Mouse (Mus musculus): ENCODE data around the gene Lhx2. TPM values are rescaled to one million over a fixed set of nuclear protein-coding genes. Genes with fewer than 3 reads are reported as not detected.

Gene Lhx2
- polyA plus RNA-seq, 1 experiment from 2014 or later = 11.0 TPM

- Histone ChIP-seq H3K4me3 (ENCODE audit: low read depth, low read length) (peak overlapping the region; percentile 12; the same call in 1 of the 2 replicates), H3K36me3 (ENCODE audit: control insufficient read depth, insufficient read depth, low read length) (no peaks in the 10 kb centered on the region), H3K4me1 (replicated peaks; ENCODE audit: control insufficient read depth, insufficient read depth, low read length) (peaks cover 4% of the 10 kb centered on the region; the same call in 1 of the 2 replicates), H3K27ac (ENCODE audit: low read depth, low read length) (no peak overlapping the region), H3K9ac (ENCODE audit: low read depth, low read length) (no peak overlapping the region), H3K9me3 (ENCODE audit: control insufficient read depth, low read length) (no peaks in the 10 kb centered on the region), H3K27me3 (replicated peaks; ENCODE audit: control insufficient read depth, insufficient read depth, low read length) (peaks cover 60% of the 10 kb centered on the region), H3K4me2 (peak overlapping the region; percentile 41; the same call in 1 of the 2 replicates)
- WGBS = 11% methylated on average over 4 of the region's 4 CpGs
- ATAC-seq (replicated peaks; ENCODE audit: low FRiP score) (no peak), DNase-seq (ENCODE audit: low spot score) (no peak)
These were observed 40.4 kb downstream of the Lhx2 start for GRCm38 (mm10) chr2:38379546-38379870.

DNA sequence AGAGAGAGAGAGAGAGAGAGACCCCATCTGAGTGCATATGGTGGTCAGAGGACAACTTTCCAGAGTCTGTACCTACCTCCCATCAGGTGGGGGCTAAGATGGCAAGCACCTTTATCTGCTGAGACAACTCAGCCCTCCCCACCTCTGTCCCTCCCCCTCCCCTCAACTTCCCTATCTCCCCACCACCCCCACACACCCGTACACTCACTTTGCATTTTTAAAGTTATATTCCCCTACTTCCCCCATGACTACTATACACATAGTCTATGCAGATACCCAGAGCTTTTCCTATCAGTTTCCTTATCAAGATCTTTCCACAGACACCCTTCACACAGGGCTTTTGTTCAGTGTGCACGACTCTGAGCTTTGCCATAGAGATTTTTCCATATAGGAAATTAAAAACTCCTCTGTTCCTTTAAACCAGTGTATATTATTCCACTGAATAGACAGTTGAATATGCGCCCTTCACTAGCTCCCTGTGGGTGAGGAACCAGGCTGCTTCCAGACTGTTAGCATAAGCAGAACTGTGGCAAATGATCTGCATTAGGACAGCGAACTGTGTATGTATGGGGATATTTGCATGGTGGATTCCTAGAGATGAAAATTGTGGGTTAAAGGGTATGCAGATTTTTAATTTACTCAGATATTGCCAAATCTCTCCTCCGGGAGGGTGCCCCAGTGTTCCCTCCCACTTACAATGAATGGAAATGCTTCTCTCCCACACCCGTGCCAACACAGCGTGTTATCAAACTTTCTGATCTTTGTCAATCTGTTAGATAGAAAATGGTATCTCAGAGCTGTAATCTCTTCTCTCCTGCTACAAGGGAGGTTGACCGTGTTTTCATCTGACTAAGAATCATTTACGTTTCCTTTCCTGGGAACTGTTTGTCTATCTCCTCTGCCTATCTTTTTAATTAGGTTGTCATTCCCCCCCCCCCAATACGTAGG is 41.3 kb downstream of the Lhx2 start:
- no peak overlapping the region for H3K27ac ChIP-seq (ENCODE audit: low read depth, low read length)
- WGBS = 34% methylated on average over 10 of the region's 10 CpGs
- peaks cover 4% of the 10 kb centered on the region; the same call in 1 of the 2 replicates for H3K4me1 ChIP-seq (replicated peaks; ENCODE audit: control insufficient read depth, insufficient read depth, low read length)
- no peak for ATAC-seq (replicated peaks; ENCODE audit: low FRiP score)
- H3K9ac ChIP-seq (ENCODE audit: low read depth, low read length) = no peak overlapping the region
- no peaks in the 10 kb centered on the region for H3K36me3 ChIP-seq (ENCODE audit: control insufficient read depth, insufficient read depth, low read length)
- no peak overlapping the region for H3K4me3 ChIP-seq (ENCODE audit: low read depth, low read length)
- no peaks in the 10 kb centered on the region for H3K9me3 ChIP-seq (ENCODE audit: control insufficient read depth, low read length)
- no peak overlapping the region for H3K4me2 ChIP-seq
- no peak for DNase-seq (ENCODE audit: low spot score)
- H3K27me3 ChIP-seq (replicated peaks; ENCODE audit: control insufficient read depth, insufficient read depth, low read length) = peaks cover 51% of the 10 kb centered on the region

DNA sequence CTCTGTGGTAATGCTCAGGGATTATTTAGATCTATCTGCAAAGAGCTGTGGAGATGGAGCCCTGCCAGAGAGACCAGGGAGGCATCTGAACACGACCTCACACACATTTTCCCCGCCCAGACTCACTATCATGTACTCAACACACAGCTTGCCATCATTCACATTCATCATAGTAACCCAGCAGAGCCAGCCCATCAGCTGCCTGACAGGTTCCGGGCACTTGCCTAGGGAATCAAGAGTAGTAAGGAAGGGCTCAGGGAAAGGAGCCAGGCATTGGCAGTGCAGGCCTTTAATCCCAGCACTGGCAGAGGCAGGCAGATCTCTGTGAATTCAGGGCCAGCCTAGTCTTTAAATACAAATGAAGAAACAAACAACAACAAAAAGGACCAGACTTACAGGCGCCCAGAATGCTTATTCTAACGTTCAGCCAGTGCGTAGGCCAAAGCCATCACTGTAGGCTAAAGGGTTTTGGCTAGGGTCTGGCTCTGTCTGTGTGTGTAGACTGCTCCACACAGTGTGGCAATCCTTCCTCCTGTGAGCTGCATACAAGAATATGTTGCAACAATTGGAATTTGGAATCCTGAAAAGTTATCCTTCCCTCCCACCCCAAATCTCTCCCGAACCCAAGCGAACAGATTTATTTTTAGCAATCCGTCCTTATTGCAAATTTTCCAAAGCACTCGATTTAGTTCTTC is 48.6 kb downstream of the Lhx2 start:
- Histone ChIP-seq H3K4me2 (no peak overlapping the region), H3K4me1 (replicated peaks; ENCODE audit: control insufficient read depth, insufficient read depth, low read length) (no peaks in the 10 kb centered on the region), H3K36me3 (ENCODE audit: control insufficient read depth, insufficient read depth, low read length) (no peaks in the 10 kb centered on the region), H3K4me3 (ENCODE audit: low read depth, low read length) (no peak overlapping the region), H3K27me3 (replicated peaks; ENCODE audit: control insufficient read depth, insufficient read depth, low read length) (peaks cover 2% of the 10 kb centered on the region; the same call in 1 of the 2 replicates), H3K9me3 (ENCODE audit: control insufficient read depth, low read length) (no peaks in the 10 kb centered on the region), H3K9ac (ENCODE audit: low read depth, low read length) (no peak overlapping the region), H3K27ac (ENCODE audit: low read depth, low read length) (no peak overlapping the region)
- DNase-seq (ENCODE audit: low spot score) (no peak), ATAC-seq (replicated peaks; ENCODE audit: low FRiP score) (no peak)
- 76% methylated on average over 10 of the region's 10 CpGs for WGBS

- Histone ChIP-seq H3K9me3 (ENCODE audit: control insufficient read depth, low read length) (no peaks in the 10 kb centered on the region), H3K36me3 (ENCODE audit: control insufficient read depth, insufficient read depth, low read length) (no peaks in the 10 kb centered on the region), H3K4me2 (no peak overlapping the region), H3K27me3 (replicated peaks; ENCODE audit: control insufficient read depth, insufficient read depth, low read length) (no peaks in the 10 kb centered on the region), H3K4me3 (ENCODE audit: low read depth, low read length) (no peak overlapping the region), H3K4me1 (replicated peaks; ENCODE audit: control insufficient read depth, insufficient read depth, low read length) (no peaks in the 10 kb centered on the region), H3K9ac (ENCODE audit: low read depth, low read length) (no peak overlapping the region), H3K27ac (ENCODE audit: low read depth, low read length) (no peak overlapping the region)
- DNase-seq (ENCODE audit: low spot score) = no peak
- WGBS = 66% methylated on average over 17 of the region's 17 CpGs
- no peak; the same call in 1 of the 2 replicates for ATAC-seq (replicated peaks; ENCODE audit: low FRiP score)
These were observed 56.1 kb downstream of the Lhx2 start for GRCm38 (mm10) chr2:38394977-38395868.

GRCm38 (mm10) chr2:38395869-38396236 is 56.8 kb downstream of the Lhx2 start:
- H3K36me3 ChIP-seq (ENCODE audit: control insufficient read depth, insufficient read depth, low read length) = no peaks in the 10 kb centered on the region
- no peaks in the 10 kb centered on the region for H3K27me3 ChIP-seq (replicated peaks; ENCODE audit: control insufficient read depth, insufficient read depth, low read length)
- H3K4me3 ChIP-seq (ENCODE audit: low read depth, low read length) = no peak overlapping the region
- H3K9ac ChIP-seq (ENCODE audit: low read depth, low read length) = no peak overlapping the region
- no peaks in the 10 kb centered on the region for H3K4me1 ChIP-seq (replicated peaks; ENCODE audit: control insufficient read depth, insufficient read depth, low read length)
- no peak overlapping the region for H3K4me2 ChIP-seq
- H3K27ac ChIP-seq (ENCODE audit: low read depth, low read length) = no peak overlapping the region
- ATAC-seq (replicated peaks; ENCODE audit: low FRiP score) (no peak; the same call in 1 of the 2 replicates), DNase-seq (ENCODE audit: low spot score) (no peak)
- H3K9me3 ChIP-seq (ENCODE audit: control insufficient read depth, low read length) = no peaks in the 10 kb centered on the region

DNA sequence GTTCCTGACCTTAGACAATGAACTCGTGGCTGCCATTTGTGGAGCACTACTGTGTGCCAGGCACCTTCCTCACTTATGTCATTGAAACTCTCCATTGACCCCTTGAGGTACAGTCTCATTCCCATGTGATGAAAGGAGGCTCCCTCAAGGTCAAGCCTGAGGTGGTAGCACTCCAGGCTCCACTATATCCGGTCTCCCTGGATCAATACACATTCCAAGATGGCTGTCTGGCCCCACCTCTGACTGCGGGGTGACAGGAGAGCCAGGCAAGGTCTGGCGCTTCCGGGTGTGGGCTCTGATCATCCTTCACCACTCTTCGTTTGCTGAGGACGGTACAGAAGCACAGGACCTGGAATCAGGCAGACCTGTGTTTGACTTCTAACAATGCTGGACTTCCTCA is 58.2 kb downstream of the Lhx2 start:
- DNase-seq (ENCODE audit: low spot score) (no peak), ATAC-seq (replicated peaks; ENCODE audit: low FRiP score) (no peak)
- Histone ChIP-seq H3K9ac (ENCODE audit: low read depth, low read length) (no peak overlapping the region), H3K9me3 (ENCODE audit: control insufficient read depth, low read length) (no peaks in the 10 kb centered on the region), H3K4me1 (replicated peaks; ENCODE audit: control insufficient read depth, insufficient read depth, low read length) (no peaks in the 10 kb centered on the region), H3K27me3 (replicated peaks; ENCODE audit: control insufficient read depth, insufficient read depth, low read length) (no peaks in the 10 kb centered on the region), H3K4me3 (ENCODE audit: low read depth, low read length) (no peak overlapping the region), H3K36me3 (ENCODE audit: control insufficient read depth, insufficient read depth, low read length) (no peaks in the 10 kb centered on the region), H3K27ac (ENCODE audit: low read depth, low read length) (no peak overlapping the region), H3K4me2 (no peak overlapping the region)
- 61% methylated on average over 7 of the region's 7 CpGs for WGBS

DNA sequence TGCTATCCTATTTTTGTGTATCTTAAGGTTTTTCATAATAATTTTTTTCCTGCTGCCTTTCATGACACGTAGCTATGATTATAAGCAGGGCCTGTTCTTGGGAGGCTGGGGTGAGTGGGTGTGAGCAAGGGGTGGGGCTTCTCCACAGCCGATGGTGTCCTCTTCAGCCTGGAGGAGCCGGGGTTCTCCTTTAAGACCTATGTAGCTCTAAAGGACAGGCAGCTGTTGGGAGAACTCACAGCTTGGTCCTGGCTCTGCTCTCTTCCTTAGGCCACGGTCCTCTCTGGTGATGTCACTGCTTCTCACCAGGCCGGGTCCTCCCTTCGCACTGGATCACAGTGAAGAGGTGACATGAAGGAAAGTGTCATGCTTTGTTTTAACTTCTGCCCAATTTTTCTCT is 58.8 kb downstream of the Lhx2 start:
- H3K9ac ChIP-seq (ENCODE audit: low read depth, low read length) = no peak overlapping the region

GRCm38 (mm10) chr2:38402611-38403010 is 63.5 kb downstream of the Lhx2 start:
- Histone ChIP-seq H3K9ac (ENCODE audit: low read depth, low read length) (no peak overlapping the region), H3K4me3 (ENCODE audit: low read depth, low read length) (no peak overlapping the region), H3K4me1 (replicated peaks; ENCODE audit: control insufficient read depth, insufficient read depth, low read length) (no peaks in the 10 kb centered on the region), H3K4me2 (no peak overlapping the region), H3K27ac (ENCODE audit: low read depth, low read length) (no peak overlapping the region), H3K27me3 (replicated peaks; ENCODE audit: control insufficient read depth, insufficient read depth, low read length) (no peaks in the 10 kb centered on the region), H3K9me3 (ENCODE audit: control insufficient read depth, low read length) (no peaks in the 10 kb centered on the region), H3K36me3 (ENCODE audit: control insufficient read depth, insufficient read depth, low read length) (no peaks in the 10 kb centered on the region)
- DNase-seq (ENCODE audit: low spot score) = no peak
- ATAC-seq (replicated peaks; ENCODE audit: low FRiP score) = no peak
- WGBS = 90% methylated on average over 1 of the region's 1 CpGs

More for the DNA sequence above, 58.8 kb downstream of the Lhx2 start:
- H3K4me1 ChIP-seq (replicated peaks; ENCODE audit: control insufficient read depth, insufficient read depth, low read length) = no peaks in the 10 kb centered on the region
- no peak overlapping the region for H3K27ac ChIP-seq (ENCODE audit: low read depth, low read length)
- ATAC-seq (replicated peaks; ENCODE audit: low FRiP score) = no peak
- no peaks in the 10 kb centered on the region for H3K27me3 ChIP-seq (replicated peaks; ENCODE audit: control insufficient read depth, insufficient read depth, low read length)
- DNase-seq (ENCODE audit: low spot score) = no peak
- no peak overlapping the region for H3K4me2 ChIP-seq
- WGBS = 54% methylated on average over 6 of the region's 6 CpGs
- H3K9me3 ChIP-seq (ENCODE audit: control insufficient read depth, low read length) = no peaks in the 10 kb centered on the region
- H3K36me3 ChIP-seq (ENCODE audit: control insufficient read depth, insufficient read depth, low read length) = no peaks in the 10 kb centered on the region
- H3K4me3 ChIP-seq (ENCODE audit: low read depth, low read length) = no peak overlapping the region

All from liver, embryonic 11.5 days (tissue).